Mouse (Mus musculus): ENCODE measurements around the gene Uqcc2.

- TF ChIP-seq CTCF (IDR thresholded peaks at IDR 0.05; ENCODE audit: extremely low read depth, insufficient read depth, insufficient read length, insufficient replicate concordance), result no peak
- no peak for TF ChIP-seq POLR2A (IDR thresholded peaks at IDR 0.05; ENCODE audit: low read depth, low read length)
These were observed 14.8 kb downstream of the Uqcc2 start for GRCm38 (mm10) chr17:27118676-27119539.
